Mouse (Mus musculus) T-helper 1 cell (primary cell): ENCODE measurements around the gene Capn8.

Experiments used
- in situ Hi-C: fragments of 300-600 bp; cut with MboI, MseI; formaldehyde crosslinking; loops from one replicate; pipeline ENCODE4 v1.15.1; 2025; ENCODE audit warnings: high pct_unique_total_duplicates

The Capn8 gene

DNA sequence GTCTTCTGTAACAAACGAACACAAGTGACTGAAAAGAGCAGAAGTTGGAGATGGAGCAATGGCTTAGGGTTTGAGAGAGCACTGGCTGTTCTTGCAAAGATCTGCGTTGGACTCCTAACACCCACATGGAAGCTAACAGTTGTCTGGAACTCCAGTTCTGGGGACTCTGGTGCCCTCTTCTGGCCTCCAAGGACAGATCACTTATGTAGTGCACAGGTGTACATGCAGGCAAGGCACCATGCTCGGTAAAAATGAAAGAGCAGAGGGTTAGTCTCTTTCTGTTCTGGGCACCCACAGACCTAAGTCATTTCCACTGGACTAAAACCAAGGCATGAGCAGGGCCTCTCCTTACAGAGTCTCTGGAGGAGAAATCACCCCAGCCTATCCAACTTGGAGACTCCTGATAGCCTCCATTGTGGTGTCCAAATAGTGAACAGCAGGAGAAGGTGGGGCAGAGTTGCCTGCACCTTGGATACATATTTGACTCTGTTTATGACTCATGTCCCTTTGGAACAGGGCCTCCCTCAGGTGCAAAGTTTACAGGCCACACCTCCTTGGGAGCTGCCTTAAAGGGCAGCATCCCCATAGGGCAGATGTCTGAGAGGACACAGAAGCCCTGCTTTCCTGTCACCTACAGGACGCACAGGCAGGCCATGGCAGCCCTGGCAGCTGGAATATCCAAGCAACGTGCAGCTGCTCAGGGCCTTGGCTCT is at the start of gene Capn8:
TSS of gene Capn8 (plus strand) at position 600 of the 713 bp plus-strand sequence.
- in situ Hi-C loops: loop anchor here (25.0 kb wide), 1 partner anchor 673 kb away; no protein-coding TSS in a partner anchor

DNA sequence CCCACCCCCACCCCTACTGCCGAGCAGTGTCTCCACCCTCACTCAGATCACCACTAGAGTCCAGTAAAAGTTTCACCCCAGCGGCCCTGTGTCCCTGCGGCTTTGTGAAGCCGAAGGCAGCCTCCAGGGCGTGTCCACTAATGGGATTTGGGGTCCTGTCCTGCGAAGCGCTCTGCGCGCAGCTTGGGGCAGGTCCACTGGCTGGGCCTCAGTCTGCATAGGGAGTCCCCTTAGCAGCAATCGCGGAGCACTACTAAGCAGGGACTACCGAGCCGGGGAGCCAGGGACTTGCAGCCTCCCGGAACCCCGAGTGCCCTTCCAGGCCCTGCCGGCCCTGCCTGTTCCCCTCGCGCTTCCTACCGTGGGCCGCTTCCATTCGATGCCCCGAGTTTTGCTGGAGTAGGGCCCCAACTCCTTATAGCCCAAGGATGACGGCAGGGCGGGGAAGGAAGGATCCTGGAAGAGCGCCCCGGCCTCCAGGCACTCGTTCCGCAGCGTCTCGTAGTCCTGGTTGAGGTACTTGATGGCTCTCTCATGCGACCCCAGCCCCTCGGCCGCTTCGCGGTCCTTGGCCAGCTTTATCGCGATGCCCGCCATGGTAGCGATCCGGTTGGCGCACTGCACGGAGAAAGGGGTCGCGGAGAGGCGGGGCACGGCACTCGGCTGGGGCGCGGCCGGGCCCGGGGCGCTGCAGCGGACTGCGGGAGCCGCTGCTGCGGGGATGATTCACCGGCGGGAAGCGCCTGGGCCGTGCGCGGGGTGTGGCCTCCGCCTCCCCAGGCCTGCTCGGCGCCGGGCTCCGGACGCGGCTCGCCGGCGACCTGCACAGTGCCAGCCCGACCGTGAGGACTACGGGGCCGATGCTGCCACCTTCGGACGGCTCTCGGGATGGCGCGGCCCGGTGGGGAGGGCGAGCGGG is 47.8 kb upstream of the Capn8 start, which contains the start of gene Capn2:
TSS of gene Capn2 (minus strand) at position 851 of the 919 bp plus-strand sequence.
- in situ Hi-C loops: loop anchor here (25.0 kb wide), 1 partner anchor 1520 kb away; the partner anchor contains the start of gene 1700056E22Rik

DNA sequence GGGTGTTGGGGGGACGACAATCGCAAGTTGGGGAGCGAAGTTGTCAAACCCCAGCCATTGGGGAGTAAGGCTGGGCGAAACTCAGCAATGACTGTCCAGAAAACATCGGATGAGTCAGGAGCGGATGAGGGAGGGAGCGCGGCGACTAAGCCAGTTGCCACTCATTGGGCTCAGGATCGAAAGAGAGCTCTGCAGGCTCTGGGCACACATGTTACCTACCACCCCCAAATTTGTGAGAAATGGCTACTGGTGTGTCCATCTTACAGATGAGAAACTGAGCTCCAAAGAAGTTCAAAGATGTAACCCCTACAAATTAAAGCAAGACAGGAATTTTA is 47.2 kb upstream of the Capn8 start:
- in situ Hi-C loops: loop anchor here (25.0 kb wide), 1 partner anchor 1520 kb away; the partner anchor contains the start of gene 1700056E22Rik

DNA sequence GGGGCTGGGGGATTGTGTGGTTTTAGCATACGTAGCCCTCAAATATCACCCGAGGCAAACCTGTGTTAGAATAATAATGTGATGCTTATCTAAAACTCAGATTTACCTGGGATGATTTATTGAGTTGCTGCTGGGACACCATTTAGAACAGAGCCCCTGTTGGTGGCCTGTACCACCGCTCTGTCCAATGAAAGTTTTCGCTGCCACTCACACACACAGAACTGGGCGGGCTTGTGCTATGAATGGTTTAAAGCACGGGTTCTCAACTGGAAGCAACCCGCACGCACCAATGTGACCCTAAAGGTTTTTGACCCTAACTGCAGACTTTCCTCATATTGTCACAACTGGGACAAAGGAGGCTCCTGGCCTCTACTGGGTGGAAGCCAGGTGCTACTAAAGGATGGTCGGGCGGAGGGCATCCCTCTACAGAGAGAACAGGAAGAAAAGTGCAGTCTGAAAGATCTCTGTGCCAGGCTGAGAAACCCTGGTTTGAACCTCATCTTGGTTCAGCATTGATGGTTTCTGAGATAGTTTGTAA is 46.6 kb upstream of the Capn8 start:
- in situ Hi-C loops: loop anchor here (25.0 kb wide), 1 partner anchor 1519 kb away; the partner anchor contains the start of gene 1700056E22Rik

DNA sequence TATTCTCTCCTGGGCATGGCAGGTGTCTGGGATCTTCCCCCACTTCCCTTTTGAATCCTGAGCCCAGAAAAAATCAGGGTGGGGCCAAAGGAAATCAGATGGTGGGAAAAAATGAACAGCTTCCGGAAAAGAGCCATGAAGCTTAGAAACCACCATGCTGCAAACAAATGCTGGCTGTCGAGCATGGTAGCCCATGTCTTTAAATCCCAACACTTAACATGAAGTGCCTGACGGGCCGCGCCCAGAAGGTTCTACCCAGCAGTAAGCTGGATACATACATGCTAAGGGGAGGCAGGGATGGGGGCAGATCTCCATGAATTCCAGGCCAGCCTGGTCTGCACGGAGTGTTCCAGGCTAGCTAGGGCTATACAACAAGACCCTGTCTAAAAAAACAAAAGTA is 46.0 kb upstream of the Capn8 start:
- in situ Hi-C loops: loop anchor here (25.0 kb wide), 1 partner anchor 1518 kb away; the partner anchor contains the start of gene 1700056E22Rik

DNA sequence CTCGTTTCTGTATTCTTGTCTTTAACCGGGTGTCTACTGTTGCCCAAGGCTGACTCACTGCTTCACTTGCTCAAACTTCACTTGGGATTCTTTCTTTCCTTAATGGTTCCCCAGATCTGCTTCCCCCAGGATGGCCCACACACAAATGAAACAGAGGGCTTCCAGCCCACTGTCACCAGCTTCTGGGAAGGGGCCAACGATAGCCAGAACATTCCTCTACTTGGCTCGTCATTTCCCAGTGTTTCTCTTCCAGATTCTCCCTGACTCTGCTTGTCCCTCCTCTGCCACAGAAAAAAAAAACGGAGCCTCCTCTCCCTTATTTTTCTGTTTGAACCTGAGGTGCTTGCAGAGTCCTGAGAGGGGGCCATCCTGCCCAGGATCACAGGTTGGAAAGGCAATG is 45.5 kb upstream of the Capn8 start:
- in situ Hi-C loops: loop anchor here (25.0 kb wide), 1 partner anchor 1518 kb away; the partner anchor contains the start of gene 1700056E22Rik

DNA sequence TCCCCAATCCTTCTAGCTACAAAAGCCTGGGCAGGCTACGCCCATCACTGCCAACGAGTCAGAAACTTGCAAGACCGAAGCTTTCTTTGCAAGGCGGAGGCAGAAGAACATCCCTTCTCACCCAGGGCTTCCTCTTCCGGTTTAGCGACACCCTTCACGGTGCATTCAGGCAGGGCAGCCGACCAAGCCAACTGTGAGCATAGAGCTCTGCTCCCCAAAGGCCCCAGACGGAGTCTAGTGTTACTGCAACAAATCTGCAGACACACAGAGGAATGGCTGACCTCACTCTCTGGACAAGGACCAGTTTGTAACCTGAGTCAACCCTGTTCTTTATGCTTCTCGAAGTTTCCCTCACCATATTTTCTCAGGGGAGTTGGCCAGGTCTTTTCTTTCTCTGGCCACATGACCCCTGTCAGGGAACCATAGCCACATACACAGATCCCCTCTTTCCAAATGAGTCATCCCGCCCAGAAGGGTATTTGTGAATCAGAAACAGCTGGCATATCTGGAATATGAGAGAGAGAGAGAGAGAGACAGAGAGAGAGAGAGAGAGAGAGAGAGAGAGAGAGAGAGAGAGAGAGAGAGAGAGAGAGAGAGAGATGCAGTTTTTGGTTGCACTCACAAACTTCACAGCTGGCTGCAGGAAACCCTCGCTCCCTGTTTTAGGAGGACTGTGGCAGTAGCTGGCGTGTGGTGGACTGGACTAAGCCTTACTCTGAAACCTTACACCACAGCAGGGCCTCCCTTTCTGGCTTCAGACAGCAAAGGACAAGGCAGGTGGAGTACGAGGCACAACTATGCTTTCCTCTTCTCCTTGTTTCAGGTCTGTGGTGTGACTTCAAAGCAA is 44.5 kb upstream of the Capn8 start:
- in situ Hi-C loops: loop anchor here (5.0 to 25.0 kb wide), 2 partner anchors 1273 to 1517 kb away; partner anchors contain the start of gene 1700056E22Rik

DNA sequence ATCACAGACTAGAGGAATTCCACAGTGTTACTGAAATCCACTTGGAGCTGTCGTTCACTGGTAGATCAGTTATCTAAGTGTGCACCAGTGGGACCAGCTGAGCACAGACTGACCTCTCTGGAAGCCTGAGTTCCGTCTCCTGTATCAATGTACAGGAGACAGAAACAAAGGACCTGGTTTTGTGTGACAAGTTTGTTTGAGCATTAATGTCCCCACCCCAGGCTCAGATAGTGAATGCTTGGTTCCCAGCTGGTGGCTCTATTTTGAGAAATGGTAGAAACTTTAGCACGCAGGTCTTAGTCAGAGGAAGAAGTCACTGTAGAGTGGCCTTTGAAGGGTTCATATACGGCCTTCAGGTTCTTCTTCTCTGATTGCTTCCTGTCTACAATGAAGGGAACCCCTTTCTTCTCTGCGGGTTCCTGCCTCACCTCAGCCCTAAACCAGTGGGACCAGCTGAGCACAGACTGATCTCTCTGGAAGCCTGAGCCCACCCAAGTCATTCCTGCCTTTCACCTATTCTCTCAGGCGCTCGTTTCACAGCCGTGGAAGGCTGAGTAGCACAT is 43.8 kb upstream of the Capn8 start:
- in situ Hi-C loops: loop anchor here (5.0 to 25.0 kb wide), 2 partner anchors 1274 to 1516 kb away; partner anchors contain the start of gene 1700056E22Rik

DNA sequence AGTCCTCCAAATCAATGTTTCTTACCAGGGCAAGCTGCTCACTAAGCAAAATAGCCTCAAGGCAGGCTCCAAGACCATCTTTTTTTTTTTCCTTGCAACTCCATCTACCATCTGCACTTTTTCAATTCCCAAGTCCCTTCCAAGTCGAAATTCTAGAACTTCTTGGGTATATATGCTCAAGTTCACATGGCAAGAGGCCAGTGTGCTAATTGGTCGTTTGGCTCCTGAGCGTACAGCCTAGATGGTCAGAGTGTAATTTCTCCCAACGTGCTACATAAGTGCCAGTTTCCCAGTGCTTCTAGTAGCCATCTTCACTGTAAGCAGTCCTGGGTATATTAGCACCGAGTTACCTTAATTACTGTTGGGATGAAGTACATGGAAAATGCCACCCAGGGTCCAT is 41.8 kb upstream of the Capn8 start:
- in situ Hi-C loops: loop anchor here (5.0 to 25.0 kb wide), 2 partner anchors 1276 to 1514 kb away; partner anchors contain the start of gene 1700056E22Rik

DNA sequence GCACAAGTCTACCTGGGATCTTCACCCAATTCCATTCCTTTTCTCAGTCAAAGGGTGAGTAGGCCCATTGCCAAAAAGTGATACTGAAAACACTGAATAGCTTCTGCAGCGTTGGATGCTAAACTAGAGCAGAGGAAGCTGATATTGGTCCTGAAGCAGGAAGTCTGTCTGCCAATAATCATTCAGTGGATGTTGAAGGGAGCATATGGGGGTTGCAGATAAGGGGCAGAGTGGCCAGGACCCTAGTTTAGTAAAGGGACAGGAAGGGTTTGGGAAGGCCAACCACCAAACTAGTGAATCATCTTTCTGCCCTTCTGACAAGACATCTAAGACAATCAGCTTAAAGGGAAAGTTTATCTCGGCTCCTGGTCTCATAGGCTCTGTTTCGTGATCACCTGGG is 41.1 kb upstream of the Capn8 start:
- in situ Hi-C loops: loop anchor here (5.0 to 25.0 kb wide), 2 partner anchors 1276 to 1514 kb away; partner anchors contain the start of gene 1700056E22Rik

DNA sequence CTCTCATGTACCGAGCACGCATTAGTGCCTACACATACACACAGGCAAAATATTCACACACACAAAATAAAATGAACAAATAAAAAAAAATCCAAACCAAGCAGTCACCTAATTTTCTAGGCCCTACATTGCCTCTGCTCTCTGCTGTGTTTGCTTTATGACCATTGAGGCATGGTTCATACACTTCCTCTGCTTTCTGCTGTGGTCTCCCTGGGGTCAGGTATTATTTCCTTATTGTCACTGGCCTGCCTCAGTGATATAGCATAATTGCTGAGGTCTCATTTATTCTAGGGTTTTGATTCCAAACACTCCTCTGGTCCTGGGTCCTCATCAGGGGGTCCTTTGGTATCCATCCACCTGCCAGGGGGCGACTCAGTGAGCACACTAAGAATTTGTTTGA is 39.2 kb upstream of the Capn8 start:
- in situ Hi-C loops: no loop called here

DNA sequence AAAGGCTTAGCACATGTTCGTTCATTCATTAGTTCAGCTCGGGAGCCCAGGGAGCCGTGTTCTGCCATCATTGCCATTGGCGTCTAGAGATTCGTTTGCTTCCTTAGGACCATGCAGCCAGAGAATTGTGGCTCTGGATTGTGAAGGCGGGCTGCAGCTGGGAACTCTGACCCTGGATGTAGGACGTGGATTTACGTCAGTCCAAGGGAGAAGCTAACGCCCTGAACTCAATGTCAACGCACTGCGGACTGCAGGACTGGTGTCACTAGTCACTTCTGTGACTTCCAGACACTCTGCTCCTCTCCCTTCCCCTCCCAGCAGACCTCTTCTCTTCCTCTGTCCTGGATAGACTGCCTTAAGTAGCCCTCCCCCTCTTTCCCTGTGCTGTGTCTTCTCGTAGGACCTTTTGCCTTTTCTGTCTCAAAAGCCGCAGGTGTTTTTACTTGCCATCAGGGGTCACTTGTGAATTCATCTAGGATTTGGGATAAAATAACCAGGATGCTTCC is 37.5 kb upstream of the Capn8 start:
- in situ Hi-C loops: no loop called here

DNA sequence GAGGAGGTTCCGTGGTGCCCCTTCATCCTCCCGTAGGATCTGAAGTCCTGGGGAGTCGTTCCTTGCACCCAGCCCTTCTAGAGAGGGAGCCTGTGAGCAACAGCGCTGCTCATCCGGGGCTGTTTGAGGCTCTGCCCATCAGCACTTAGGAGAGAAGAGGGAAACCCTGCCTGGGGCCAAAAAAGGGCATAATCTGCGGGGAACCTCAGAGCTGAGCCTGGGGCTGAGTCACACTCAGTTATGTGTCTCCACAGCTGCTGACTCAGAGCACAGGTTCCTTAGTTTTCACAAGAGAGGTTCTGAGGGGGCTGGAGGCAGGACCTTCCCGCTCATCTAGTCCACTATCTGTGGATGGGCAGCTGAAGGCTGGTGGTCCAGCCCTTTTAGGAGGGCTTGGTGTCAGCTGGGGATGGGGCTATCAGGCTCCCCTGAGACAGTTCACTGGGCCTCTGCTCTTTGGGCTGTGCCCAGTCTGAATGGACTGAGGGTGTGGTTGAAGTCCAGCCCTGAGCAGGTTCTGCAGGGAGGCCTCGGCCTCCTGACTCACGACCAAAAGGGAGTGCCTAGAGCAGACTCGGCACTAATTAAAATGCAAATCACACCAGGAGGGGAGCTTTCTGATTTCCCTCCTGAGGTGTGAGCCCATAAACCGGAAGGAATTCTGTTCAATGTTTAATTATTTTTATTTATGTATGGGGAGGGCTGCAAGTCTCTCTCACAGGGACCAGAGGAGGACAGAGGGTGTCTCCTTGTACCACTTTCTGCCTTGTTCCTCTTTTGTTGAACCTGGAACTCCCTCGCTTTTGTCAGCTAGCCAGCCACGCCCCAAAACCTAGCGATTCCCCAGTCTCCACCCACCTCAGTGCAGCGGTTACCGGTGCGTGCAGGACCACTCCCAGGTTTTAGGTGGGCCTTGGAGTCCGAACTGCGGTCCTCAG is 36.6 kb upstream of the Capn8 start:
- in situ Hi-C loops: no loop called here

DNA sequence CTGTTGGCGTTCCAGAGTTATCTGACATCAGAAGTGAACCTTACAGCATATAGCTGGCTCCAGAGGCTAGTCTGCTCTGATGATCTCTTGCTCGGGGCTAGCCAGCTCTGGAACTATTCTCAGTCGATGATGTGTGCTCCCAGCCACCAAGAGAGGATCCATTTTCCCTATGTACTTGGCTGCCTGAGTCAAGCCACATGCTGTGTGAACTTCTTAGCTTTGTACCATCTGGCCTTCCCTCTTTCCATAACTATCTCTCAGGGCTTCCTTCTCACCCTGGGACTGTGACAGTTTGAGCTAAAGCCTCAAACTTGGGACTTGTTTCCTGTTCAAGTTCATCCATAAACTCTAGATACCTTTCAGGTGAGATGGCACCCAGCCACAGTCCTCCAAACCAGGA is 31.2 kb upstream of the Capn8 start:
- in situ Hi-C loops: loop anchor here (10.0 kb wide), 1 partner anchor 649 kb away; no protein-coding TSS in a partner anchor

DNA sequence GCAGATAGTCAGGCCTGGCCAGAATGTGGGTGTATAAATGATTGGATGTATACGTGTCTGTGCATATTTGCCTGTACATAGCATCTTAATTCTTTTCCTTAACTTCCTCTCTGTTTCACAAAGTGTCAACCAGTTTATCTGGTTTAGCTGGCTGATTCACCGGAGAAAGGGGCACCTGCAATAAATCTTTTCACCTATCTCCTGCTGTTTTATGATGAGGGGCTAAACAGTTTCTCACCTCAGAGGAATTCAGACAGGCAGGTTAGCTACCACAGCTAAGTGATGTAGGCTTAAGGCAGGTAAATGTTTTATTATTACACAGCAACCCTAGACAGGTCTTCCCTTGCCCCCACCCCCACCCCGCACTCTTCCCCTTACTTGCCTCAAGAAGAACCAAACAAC is 29.7 kb upstream of the Capn8 start:
- in situ Hi-C loops: loop anchor here (5.0 to 10.0 kb wide), 3 partner anchors 48 to 650 kb away; no protein-coding TSS in a partner anchor

DNA sequence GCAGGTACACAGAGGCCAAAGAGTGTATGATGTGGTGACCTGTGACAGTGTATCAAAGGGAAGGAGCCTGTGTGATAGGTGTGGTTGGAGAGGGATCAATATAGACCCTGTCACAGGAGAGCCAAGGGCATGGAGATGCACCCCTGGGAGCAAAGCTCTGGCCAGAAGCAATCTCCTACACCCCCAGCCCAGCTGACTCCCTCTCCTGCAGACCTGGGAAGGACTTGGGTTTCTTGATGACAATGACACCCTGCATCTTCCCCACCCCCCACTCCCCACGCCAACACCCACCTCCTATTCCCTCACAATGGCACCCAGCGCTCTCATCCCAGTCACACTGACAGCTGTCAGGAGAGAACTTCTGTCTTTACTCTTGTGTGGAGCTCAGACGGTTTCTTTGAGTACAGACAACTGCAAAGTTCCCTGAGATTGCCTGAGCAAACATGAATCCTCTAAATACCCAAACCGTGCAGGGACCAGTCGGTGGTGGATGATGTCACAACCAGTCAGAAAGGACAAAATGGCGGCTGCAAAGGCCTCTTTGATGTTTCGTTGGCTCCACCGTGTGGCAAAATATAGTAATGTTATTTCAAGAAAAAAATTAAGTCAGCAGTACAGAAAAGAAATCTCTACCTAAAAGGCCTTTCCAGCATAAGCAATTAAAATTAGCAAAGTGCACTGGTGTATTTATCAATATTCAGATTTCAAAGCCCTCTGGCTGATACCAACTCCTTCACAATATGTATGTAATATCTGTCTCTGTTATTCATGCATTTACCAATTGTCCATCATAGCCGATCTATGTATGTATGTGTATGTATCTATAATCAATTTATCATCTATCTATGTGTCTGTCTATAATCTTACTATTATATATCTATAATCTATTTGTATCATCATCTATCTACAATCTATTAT is 25.5 kb upstream of the Capn8 start:
- in situ Hi-C loops: loop anchor here (5.0 to 10.0 kb wide), 3 partner anchors 52 to 654 kb away; no protein-coding TSS in a partner anchor

DNA sequence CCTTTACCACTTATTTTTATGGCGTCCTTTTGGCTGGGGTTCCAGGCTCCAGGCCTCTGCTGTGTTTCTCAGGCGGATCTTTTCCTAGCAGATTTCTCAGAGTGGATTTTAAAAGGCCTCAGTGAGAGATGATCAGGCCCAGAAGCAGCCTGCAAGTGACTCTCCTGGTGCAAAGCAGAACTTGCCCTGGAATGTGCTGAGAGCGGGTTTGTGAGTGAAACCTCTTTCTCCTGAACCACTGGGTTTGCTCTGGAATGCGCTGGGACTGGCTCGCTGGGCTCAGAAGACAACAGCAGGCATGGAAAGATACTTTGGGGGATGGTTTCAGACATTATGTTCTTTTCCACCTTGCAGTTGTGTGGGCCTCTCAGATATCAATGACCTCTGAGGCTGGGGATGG is 22.7 kb upstream of the Capn8 start:
- in situ Hi-C loops: no loop called here

DNA sequence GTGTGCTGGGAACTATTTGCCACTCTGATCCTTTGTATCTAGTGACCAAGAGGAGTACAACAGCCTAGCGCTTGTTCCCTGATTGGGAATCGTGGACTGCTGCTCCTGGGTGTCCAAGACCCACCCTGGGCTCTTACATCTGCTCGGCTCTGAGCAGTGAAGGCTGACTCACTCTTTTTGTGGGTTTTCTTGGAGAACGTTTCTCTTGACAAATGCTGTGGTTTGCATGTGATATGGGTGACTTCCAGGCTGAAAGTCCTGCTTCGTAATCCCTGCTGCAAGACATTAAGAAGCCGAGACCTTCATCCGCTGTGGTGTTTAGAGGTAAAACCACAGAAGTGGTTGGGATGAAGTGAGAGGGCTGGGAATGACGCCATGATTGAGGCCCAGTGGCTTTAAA is 21.7 kb upstream of the Capn8 start:
- in situ Hi-C loops: no loop called here
